Mouse (Mus musculus): ENCODE results near the gene Gm266. TPM values are rescaled to one million over a fixed set of nuclear protein-coding genes. Genes with fewer than 3 reads are reported as not detected.

Gene Gm266
- polyA plus RNA-seq, 1 experiment from 2014 or later, result 5.6 TPM

- no peaks in the 10 kb centered on the region for H3K36me3 ChIP-seq (ENCODE audit: control insufficient read depth, insufficient read depth, low read length)
- H3K4me1 ChIP-seq (replicated peaks; ENCODE audit: control insufficient read depth, insufficient read depth, low read length), result no peaks in the 10 kb centered on the region
- no peak overlapping the region for H3K4me2 ChIP-seq
- peaks cover 3% of the 10 kb centered on the region; the same call in 1 of the 2 replicates for H3K9me3 ChIP-seq (ENCODE audit: control insufficient read depth, low read length)
- H3K27me3 ChIP-seq (replicated peaks; ENCODE audit: control insufficient read depth, insufficient read depth, low read length), result no peaks in the 10 kb centered on the region
- DNase-seq (ENCODE audit: low spot score) (no peak), ATAC-seq (replicated peaks; ENCODE audit: low FRiP score) (no peak)
- no peak overlapping the region for H3K9ac ChIP-seq (ENCODE audit: low read depth, low read length)
- WGBS, result 41% methylated on average over 2 of the region's 2 CpGs
- no peak overlapping the region for H3K4me3 ChIP-seq (ENCODE audit: low read depth, low read length)
- no peak overlapping the region for H3K27ac ChIP-seq (ENCODE audit: low read depth, low read length)
Observed at GRCm38 (mm10) chr12:111497076-111497475, 11.5 kb upstream of the Gm266 start.

DNA sequence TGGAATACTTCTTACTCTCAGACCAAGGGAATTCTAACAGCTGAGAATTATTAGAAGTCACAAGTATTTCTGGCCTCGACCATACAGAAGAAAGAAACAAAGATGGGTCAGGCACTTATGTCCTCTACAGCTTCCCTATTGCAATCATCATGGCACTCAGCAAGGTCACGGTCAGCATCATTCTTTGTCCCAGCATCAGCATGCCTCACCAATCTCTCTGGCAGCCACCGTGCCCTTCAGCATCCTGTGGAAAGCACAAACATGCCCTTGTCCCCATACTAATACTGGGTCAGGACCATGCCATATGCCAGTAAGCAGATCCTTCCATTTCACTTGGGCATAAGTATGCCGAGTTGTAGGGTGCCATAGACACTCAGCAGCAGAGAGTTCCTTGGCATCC lies 9.3 kb upstream of the Gm266 start:
- H3K27me3 ChIP-seq (replicated peaks; ENCODE audit: control insufficient read depth, insufficient read depth, low read length), result 0 out of 2 replicates have a peak, but pooled peaks cover 3% of the 10 kb centered on the region
- WGBS, result 64% methylated on average over 4 of the region's 4 CpGs

GRCm38 (mm10) chr12:111489261-111489865 lies 3.7 kb upstream of the Gm266 start:
- ATAC-seq (replicated peaks; ENCODE audit: low FRiP score), result no peak
- H3K36me3 ChIP-seq (ENCODE audit: control insufficient read depth, insufficient read depth, low read length), result no peaks in the 10 kb centered on the region
- no peak overlapping the region for H3K4me3 ChIP-seq (ENCODE audit: low read depth, low read length)
- H3K4me1 ChIP-seq (replicated peaks; ENCODE audit: control insufficient read depth, insufficient read depth, low read length), result no peaks in the 10 kb centered on the region
- H3K9ac ChIP-seq (ENCODE audit: low read depth, low read length), result no peak overlapping the region
- no peak for DNase-seq (ENCODE audit: low spot score)
- WGBS, result 73% methylated on average over 11 of the region's 11 CpGs
- peaks cover 55% of the 10 kb centered on the region for H3K27me3 ChIP-seq (replicated peaks; ENCODE audit: control insufficient read depth, insufficient read depth, low read length)
- H3K4me2 ChIP-seq, result 0 out of 2 replicates have a peak overlapping the region, but pooled peaks have one; percentile 8
- H3K9me3 ChIP-seq (ENCODE audit: control insufficient read depth, low read length), result peaks cover 3% of the 10 kb centered on the region; the same call in 1 of the 2 replicates
- no peak overlapping the region for H3K27ac ChIP-seq (ENCODE audit: low read depth, low read length)

More for the DNA sequence above, 9.3 kb upstream of the Gm266 start:
- DNase-seq (ENCODE audit: low spot score) (no peak), ATAC-seq (replicated peaks; ENCODE audit: low FRiP score) (no peak)
- H3K4me3 ChIP-seq (ENCODE audit: low read depth, low read length), result no peak overlapping the region
- H3K36me3 ChIP-seq (ENCODE audit: control insufficient read depth, insufficient read depth, low read length), result no peaks in the 10 kb centered on the region
- H3K4me2 ChIP-seq, result no peak overlapping the region
- peaks cover 3% of the 10 kb centered on the region; the same call in 1 of the 2 replicates for H3K9me3 ChIP-seq (ENCODE audit: control insufficient read depth, low read length)
- H3K9ac ChIP-seq (ENCODE audit: low read depth, low read length), result no peak overlapping the region
- H3K27ac ChIP-seq (ENCODE audit: low read depth, low read length), result no peak overlapping the region
- H3K4me1 ChIP-seq (replicated peaks; ENCODE audit: control insufficient read depth, insufficient read depth, low read length), result no peaks in the 10 kb centered on the region

- no peaks in the 10 kb centered on the region for H3K9me3 ChIP-seq (ENCODE audit: control insufficient read depth, low read length)
- 8% methylated on average over 12 of the region's 12 CpGs for WGBS
- H3K4me1 ChIP-seq (replicated peaks; ENCODE audit: control insufficient read depth, insufficient read depth, low read length), result no peaks in the 10 kb centered on the region
- H3K4me2 ChIP-seq, result peak overlapping the region; percentile 77
- H3K36me3 ChIP-seq (ENCODE audit: control insufficient read depth, insufficient read depth, low read length), result no peaks in the 10 kb centered on the region
- H3K9ac ChIP-seq (ENCODE audit: low read depth, low read length), result no peak overlapping the region
- H3K27me3 ChIP-seq (replicated peaks; ENCODE audit: control insufficient read depth, insufficient read depth, low read length), result peaks cover 73% of the 10 kb centered on the region
- H3K4me3 ChIP-seq (ENCODE audit: low read depth, low read length), result peak overlapping the region; percentile 50
- no peak for ATAC-seq (replicated peaks; ENCODE audit: low FRiP score)
- no peak overlapping the region for H3K27ac ChIP-seq (ENCODE audit: low read depth, low read length)
- no peak for DNase-seq (ENCODE audit: low spot score)
Observed at GRCm38 (mm10) chr12:111486455-111486854, 832 bp upstream of the Gm266 start.

GRCm38 (mm10) chr12:111485046-111485651 lies 474 bp downstream of the Gm266 start:
- H3K36me3 ChIP-seq (ENCODE audit: control insufficient read depth, insufficient read depth, low read length), result no peaks in the 10 kb centered on the region
- H3K4me1 ChIP-seq (replicated peaks; ENCODE audit: control insufficient read depth, insufficient read depth, low read length), result no peaks in the 10 kb centered on the region
- H3K27me3 ChIP-seq (replicated peaks; ENCODE audit: control insufficient read depth, insufficient read depth, low read length), result peaks cover 77% of the 10 kb centered on the region
- H3K9ac ChIP-seq (ENCODE audit: low read depth, low read length), result peak overlapping the region; percentile 42
- 0 out of 2 replicates have a peak overlapping the region, but pooled peaks have one; percentile 10 for H3K27ac ChIP-seq (ENCODE audit: low read depth, low read length)
- DNase-seq (ENCODE audit: low spot score) (no peak), ATAC-seq (replicated peaks; ENCODE audit: low FRiP score) (no peak; the same call in 1 of the 2 replicates)
- H3K9me3 ChIP-seq (ENCODE audit: control insufficient read depth, low read length), result no peaks in the 10 kb centered on the region
- H3K4me2 ChIP-seq, result peak overlapping the region; percentile 77
- H3K4me3 ChIP-seq (ENCODE audit: low read depth, low read length), result peak overlapping the region; percentile 50
- 3% methylated on average over 62 of the region's 63 CpGs for WGBS

DNA sequence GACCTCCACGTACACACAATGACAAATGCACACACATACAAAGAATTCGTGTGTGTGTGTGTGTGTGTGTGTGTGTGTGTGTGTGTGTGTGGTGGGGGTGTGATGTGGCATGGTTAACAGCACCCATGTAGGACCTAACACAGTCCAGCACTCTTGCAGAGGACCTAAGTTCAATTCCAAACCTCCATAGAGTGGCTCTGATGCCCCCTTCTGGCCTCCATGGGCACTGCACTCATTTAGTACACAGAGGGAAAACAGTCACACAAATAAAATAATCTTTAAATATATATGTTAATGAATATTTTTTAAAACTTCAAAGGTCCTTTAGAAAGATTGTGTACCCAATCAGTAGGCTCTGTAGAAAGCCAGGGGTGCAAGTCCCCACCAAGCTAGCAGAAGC lies 5.7 kb downstream of the Gm266 start:
- Histone ChIP-seq H3K4me1 (replicated peaks; ENCODE audit: control insufficient read depth, insufficient read depth, low read length) (no peaks in the 10 kb centered on the region), H3K4me2 (no peak overlapping the region), H3K27ac (ENCODE audit: low read depth, low read length) (no peak overlapping the region), H3K9me3 (ENCODE audit: control insufficient read depth, low read length) (no peaks in the 10 kb centered on the region), H3K9ac (ENCODE audit: low read depth, low read length) (no peak overlapping the region), H3K27me3 (replicated peaks; ENCODE audit: control insufficient read depth, insufficient read depth, low read length) (peaks cover 31% of the 10 kb centered on the region), H3K36me3 (ENCODE audit: control insufficient read depth, insufficient read depth, low read length) (no peaks in the 10 kb centered on the region), H3K4me3 (ENCODE audit: low read depth, low read length) (no peak overlapping the region)
- DNase-seq (ENCODE audit: low spot score) (no peak), ATAC-seq (replicated peaks; ENCODE audit: low FRiP score) (no peak)
- 51% methylated on average over 2 of the region's 2 CpGs for WGBS

DNA sequence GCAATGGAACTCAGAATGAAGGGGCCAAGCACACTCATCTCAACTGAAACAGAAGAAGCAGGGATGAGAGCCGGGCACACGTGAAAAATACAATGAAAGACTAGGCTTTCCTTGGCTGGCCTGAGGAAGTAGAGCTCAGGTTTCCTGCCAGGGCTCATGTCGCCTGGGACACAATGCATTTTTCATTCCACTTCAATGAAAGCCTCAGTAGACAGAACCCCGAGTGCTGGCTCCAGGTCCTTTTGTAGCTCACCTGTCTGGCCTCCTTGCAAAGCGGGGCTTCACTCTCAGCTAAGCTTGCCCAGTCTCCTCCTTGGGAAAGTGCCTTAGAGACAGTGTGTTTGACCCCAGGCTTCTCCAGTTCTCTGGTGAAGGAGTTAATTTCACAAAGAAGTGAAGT lies 6.7 kb downstream of the Gm266 start:
- ATAC-seq (replicated peaks; ENCODE audit: low FRiP score), result no peak
- H3K4me3 ChIP-seq (ENCODE audit: low read depth, low read length), result no peak overlapping the region
- H3K36me3 ChIP-seq (ENCODE audit: control insufficient read depth, insufficient read depth, low read length), result no peaks in the 10 kb centered on the region
- no peak for DNase-seq (ENCODE audit: low spot score)
- no peaks in the 10 kb centered on the region for H3K9me3 ChIP-seq (ENCODE audit: control insufficient read depth, low read length)
- H3K27ac ChIP-seq (ENCODE audit: low read depth, low read length), result no peak overlapping the region
- no peak overlapping the region for H3K4me2 ChIP-seq
- no peak overlapping the region for H3K9ac ChIP-seq (ENCODE audit: low read depth, low read length)
- peaks cover 21% of the 10 kb centered on the region for H3K27me3 ChIP-seq (replicated peaks; ENCODE audit: control insufficient read depth, insufficient read depth, low read length)
- H3K4me1 ChIP-seq (replicated peaks; ENCODE audit: control insufficient read depth, insufficient read depth, low read length), result no peaks in the 10 kb centered on the region
- 58% methylated on average over 5 of the region's 5 CpGs for WGBS

DNA sequence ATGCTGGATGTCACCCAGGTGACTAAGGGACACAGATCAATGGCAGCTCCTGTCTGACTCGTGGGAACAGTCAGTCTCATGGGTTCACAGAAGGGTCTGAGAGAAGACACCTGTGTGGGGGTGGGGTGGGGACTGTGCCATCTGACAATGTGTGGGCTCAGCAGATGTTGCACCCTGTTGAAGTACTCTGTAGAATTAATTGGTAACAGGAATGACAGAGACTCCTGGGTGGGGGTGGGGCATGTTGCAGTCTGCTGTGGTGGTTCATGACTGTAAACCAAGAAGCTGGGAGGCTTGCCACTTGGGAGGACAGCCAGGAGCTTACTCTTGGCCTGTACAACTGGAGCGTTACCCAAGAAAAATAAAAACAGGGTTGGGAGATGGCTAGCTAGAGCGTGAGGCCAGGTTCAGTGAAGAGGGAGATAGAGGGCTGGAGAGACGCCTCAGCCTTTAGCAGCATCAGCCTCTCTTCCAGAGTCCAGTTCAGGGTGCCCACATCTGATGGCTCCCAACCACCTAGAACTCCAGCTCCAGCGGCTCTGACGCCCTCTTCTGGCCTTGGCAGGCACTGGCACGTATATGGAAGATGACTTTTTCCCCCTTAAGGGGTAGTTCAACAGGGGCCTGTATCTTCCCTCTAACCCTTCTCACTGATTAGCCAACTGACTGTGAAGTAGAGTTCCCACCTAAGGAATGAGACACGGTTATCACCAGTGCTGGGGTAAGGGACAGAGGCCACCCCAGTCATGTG lies 10.6 kb downstream of the Gm266 start:
- H3K4me1 ChIP-seq (replicated peaks; ENCODE audit: control insufficient read depth, insufficient read depth, low read length), result no peaks in the 10 kb centered on the region
- no peaks in the 10 kb centered on the region for H3K36me3 ChIP-seq (ENCODE audit: control insufficient read depth, insufficient read depth, low read length)
- H3K9ac ChIP-seq (ENCODE audit: low read depth, low read length), result no peak overlapping the region
- H3K9me3 ChIP-seq (ENCODE audit: control insufficient read depth, low read length), result no peaks in the 10 kb centered on the region
- DNase-seq (ENCODE audit: low spot score), result no peak
- no peak for ATAC-seq (replicated peaks; ENCODE audit: low FRiP score)
- WGBS, result 51% methylated on average over 8 of the region's 8 CpGs
- no peak overlapping the region for H3K27ac ChIP-seq (ENCODE audit: low read depth, low read length)
- no peaks in the 10 kb centered on the region for H3K27me3 ChIP-seq (replicated peaks; ENCODE audit: control insufficient read depth, insufficient read depth, low read length)
- H3K4me3 ChIP-seq (ENCODE audit: low read depth, low read length), result no peak overlapping the region
- no peak overlapping the region for H3K4me2 ChIP-seq

Measured in liver, embryonic 11.5 days (tissue).